Mouse (Mus musculus) frontal cortex, postnatal 36 days (tissue): ENCODE results near the gene Paqr6.
A peak's percentile ranks its signal among the peaks of the same experiment; 100 is the strongest.
"Not testable (repeated sequence)": the region's sequence is repeated elsewhere in the genome, so short reads cannot be mapped to it uniquely, and the experiment has no call there.

Experiments used
- DNase-seq, 2 experiments: peaks; one replicate each; pipeline ENCODE4 v3.0.0; 2022; ENCODE audit warnings: low spot score in 2 of 2

Gene Paqr6

DNA sequence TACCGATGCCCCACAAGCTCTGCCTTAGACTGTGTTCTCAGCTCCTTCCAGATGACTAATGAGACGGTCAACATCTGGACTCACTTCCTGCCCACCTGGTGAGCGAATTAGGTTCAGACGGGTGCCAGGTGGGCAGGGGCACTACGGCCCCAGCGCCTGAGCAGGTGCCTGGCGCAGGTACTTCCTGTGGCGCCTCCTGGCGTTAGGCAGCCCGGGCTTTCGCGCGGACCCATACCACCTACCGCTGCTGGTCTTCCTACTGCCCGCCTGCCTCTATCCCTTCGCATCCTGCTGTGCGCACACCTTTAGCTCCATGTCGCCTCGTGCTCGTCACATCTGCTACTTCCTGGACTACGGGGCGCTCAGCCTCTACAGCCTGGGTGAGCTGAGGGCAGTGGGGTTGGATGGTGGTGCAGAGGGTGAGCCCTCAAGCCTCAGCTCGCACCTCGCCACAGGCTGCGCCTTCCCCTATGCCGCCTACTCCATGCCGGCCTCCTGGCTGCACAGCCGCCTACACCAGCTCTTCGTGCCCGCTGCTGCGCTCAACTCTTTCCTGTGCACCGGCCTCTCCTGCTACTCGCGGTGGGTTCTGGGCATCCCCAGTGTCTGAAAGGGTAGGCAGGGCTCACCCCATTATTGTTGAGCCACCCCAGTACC is 1.4 kb downstream of the Paqr6 start:
- peak in 1 of 2 experiments; percentile 45 for DNase-seq

DNA sequence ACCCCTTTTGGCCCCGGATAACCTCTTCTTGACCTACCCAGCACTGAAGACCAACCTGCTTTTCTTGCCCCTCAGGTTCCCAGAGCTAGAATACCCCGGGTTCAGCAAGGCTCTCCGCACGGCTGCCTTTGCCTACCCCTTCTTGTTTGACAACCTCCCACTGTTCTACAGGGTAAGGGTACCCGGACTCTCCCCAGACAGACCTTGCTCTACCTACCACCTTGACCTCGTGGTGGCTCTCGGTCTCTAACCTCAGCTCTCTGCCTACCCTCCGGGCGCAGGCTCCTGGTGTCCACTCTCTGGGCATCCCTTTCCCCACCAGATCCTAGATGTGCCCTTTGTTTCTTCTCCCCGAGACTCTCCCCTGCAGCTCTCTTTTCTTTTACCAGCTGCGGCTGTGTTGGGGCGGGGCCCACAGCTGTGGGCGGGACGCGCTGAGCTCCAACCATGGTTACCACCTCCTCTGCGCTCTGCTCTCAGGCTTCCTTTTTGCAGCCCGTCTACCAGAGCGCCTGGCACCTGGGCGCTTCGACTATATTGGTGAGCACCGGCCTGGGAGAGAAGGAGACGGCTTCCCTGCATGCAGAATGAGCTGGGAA is 2.5 kb downstream of the Paqr6 start:
- DNase-seq, result peak; percentile 65 to 74

DNA sequence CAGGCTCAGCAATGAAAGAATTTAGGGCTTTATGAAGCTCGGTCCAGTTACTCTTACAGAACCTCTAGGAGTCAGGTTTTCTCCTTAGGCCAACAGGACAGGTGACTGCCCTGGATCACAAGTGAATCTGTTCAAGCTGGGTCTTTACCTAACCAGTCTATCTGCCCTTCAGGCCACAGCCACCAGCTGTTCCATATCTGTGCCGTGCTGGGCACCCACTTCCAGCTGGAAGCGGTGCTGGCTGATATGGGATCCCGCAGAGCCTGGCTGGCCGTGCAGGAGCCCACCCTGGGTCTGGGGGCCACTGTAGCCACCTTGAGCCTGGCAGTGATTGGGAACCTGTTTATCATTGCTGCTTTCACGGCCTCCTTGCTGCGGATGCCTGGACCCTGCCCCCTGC is 3.1 kb downstream of the Paqr6 start:
- not testable (repeated sequence) for DNase-seq

DNA sequence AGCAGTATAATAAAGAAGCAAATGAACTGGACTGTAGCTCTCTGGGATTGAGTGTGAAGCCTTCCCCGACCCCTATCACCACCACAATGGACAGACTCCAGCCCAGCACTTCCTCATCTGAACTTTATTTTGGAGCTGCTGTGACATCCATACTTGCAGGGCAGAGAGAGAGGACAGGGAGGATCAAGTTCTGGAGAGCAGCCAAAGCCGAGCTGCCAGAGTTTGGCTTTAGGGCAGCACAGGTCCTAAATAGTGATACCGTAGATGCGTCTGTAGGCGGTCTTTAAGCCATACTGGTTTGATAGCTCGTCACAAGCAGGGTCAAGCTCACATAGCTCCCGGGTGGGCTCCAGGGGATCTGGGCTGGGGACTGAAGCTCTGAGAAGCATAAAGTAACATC is 4.1 kb downstream of the Paqr6 start:
- DNase-seq, result not testable (repeated sequence)

DNA sequence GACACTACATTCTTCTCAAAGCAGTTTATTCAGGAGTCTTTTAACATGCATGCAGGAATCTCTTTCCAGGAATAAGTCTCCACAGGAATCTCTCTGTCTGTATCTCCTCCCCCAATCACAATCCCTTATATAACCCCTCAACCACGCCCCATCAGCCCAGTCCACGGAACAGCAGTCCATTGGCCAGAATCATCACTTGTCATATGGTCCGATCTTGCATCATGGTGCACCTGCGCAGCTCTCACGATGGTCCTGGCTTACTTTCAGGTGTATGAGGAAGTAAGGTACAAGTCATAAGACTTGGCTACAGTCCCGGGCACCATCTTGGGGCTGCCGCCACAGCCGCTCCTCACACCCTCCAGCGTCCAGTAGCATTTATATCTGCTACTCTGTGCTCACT is 8.3 kb downstream of the Paqr6 start, which contains the start of gene Bglap3:
Gene Bglap3 (minus strand): TSS at position 101 of the 400 bp plus-strand sequence.
- not testable (repeated sequence) for DNase-seq

- not testable (repeated sequence) for DNase-seq
Measured at GRCm38 (mm10) chr3:88375750-88376626, 11.6 kb downstream of the Paqr6 start.

DNA sequence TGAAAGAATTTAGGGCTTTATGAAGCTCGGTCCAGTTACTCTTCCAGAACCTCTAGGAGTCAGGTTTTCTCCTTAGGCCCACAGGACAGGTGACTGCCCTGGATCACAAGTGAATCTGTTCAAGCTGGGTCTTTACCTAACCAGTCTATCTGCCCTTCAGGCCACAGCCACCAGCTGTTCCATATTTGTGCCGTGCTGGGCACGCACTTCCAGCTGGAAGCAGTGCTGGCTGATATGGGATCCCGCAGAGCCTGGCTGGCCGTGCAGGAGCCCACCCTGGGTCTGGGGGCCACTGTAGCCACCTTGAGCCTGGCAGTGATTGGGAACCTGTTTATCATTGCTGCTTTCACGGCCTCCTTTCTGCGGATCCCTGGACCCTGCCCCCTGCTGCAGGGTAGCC is 12.3 kb downstream of the Paqr6 start:
- not testable (repeated sequence) for DNase-seq

DNA sequence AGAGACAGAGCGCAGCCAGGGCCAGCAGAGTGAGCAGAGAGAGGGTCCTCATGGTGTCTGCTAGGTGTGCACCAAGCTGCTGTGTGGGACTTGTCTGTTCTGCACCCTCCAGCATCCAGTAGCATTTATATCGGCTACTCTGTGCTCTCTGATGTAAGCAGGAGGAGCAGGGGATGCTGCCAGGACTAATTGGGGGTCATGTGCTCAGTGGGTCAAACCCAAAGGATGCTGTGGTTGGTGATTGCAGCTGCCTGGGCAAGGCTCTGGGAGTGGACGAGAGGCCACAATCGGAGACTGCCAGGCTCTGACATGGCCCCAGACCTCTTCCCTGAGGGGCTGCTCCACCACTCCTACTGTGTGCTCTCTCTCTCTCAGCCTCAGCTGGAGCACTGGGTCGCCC is 14.2 kb downstream of the Paqr6 start, which contains the start of gene Bglap2:
Gene Bglap2 (minus strand): TSS at position 101 of the 400 bp plus-strand sequence.
- DNase-seq, result not testable (repeated sequence)

- peak in 1 of 2 experiments; percentile 37 for DNase-seq
Measured at GRCm38 (mm10) chr3:88381389-88382315, 17.3 kb downstream of the Paqr6 start.

DNA sequence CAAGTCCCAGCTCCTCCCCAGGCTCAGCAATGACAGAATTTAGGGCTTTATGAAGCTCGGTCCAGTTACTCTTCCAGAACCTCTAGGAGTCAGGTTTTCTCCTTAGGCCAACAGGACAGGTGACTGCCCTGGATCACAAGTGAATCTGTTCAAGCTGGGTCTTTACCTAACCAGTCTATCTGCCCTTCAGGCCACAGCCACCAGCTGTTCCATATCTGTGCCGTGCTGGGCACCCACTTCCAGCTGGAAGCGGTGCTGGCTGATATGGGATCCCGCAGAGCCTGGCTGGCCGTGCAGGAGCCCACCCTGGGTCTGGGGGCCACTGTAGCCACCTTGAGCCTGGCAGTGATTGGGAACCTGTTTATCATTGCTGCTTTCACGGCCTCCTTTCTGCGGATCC is 18.0 kb downstream of the Paqr6 start:
- DNase-seq, result not testable (repeated sequence)

DNA sequence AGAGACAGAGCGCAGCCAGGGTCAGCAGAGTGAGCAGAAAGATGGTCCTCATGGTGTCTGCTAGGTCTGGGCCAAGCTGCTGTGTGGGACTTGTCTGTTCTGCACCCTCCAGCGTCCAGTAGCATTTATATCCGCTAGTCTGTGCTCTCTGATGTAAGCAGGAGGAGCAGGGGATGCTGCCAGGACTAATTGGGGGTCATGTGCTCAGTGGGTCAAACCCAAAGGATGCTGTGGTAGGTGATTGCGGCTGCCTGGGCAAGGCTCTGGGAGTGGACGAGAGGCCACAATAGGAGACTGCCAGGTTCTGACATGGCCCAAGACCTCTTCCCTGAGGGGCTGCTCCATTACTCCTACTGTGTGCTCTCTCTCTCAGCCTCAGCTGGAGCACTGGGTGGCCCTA is 20.0 kb downstream of the Paqr6 start, which contains the start of gene Bglap:
Gene Bglap (minus strand): TSS at position 101 of the 400 bp plus-strand sequence.
- DNase-seq, result no peak

DNA sequence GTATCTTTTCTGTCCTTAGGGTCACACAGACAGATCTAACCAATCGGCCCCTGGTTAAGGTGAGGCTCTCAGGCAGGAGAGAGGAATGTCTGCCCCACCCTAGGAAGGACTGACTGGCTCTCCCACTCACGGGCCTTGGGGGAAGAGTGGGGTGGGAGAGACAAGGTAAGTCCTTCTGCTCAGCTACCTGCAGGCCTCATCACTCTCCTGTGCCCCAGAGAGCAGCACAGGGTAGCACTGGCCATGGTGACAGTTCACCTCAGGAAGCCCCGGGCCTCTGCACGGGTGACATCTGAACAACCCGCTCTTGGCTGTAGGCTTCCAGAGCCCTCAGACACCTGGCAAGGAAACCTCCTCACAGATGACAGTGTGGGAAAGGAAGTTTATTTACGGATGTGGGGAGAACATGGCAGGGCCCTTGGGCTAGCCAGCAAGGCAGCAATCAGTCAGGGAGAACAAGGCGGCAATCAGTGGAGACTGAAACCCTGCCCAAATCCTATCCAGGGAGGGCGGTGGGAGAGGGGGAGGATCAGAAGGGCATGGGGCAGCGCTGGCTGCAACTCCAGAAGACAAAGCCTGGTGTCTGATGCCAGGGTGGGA is 29.5 kb downstream of the Paqr6 start:
- no peak for DNase-seq

- no peak for DNase-seq
Measured at GRCm38 (mm10) chr3:88395288-88395687, 30.9 kb downstream of the Paqr6 start.

GRCm38 (mm10) chr3:88395742-88396141 is 31.4 kb downstream of the Paqr6 start:
- DNase-seq, result no peak

GRCm38 (mm10) chr3:88398666-88399065 is 34.3 kb downstream of the Paqr6 start:
- no peak for DNase-seq

DNA sequence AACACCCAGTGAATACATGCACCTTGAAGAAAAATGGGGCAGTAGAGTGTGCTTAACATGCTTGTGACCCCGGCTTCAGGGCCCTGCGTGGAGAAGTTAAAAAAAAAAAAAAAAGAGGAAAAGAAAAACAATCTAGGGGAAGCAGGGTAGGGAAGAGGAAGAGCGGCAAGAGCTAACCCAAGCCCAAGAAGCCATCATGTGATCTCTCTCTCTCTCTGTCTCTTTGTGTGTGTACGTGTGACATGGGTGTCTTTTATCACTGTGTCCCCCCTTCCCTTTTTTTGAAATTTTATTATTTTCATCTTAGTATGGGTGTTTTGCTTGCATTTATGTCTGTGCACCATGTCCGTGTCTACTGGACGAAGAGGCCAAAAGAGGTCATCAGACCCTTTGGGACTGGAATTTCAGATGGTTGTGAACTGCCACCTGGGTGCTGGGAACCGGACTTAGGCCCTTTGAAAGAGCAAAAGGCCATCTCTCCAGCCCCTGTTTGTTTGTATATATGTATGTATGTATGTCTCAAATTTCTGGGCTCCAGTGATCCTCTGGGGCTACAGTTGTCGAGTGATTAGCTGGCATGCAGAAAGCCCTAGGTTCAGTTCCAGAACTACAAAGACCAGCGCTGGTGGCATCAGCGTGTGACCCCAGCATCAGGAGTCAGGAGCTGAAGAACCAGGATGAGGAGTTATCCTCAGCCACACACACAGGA is 39.3 kb downstream of the Paqr6 start:
- DNase-seq, result no peak

GRCm38 (mm10) chr3:88407090-88407489 is 42.7 kb downstream of the Paqr6 start:
- peak; percentile 56 to 77 for DNase-seq

- DNase-seq, result no peak
Measured at GRCm38 (mm10) chr3:88407529-88407928, 43.1 kb downstream of the Paqr6 start.

- DNase-seq, result no peak
Measured at GRCm38 (mm10) chr3:88408953-88409352, 44.6 kb downstream of the Paqr6 start.
